Mouse (Mus musculus): ENCODE measurements at regions not wholly inside any gene's neighbourhood (a gene's known extent, or its start where the extent isn't known, plus 50 kb on each side); places are given as distances from the start of the nearest gene placed in this dataset.

- no peak overlapping the region for H3K9ac ChIP-seq (ENCODE audit: low read depth, low read length)
- no peak overlapping the region for H3K4me3 ChIP-seq (ENCODE audit: low read length)
- no peaks in the 10 kb centered on the region for H3K36me3 ChIP-seq (ENCODE audit: control insufficient read depth, insufficient read depth, low read length)
- no peak overlapping the region for H3K4me2 ChIP-seq (ENCODE audit: low read depth, low read length)
- no peaks in the 10 kb centered on the region for H3K4me1 ChIP-seq (ENCODE audit: control insufficient read depth, insufficient read depth, low read length)
- H3K27ac ChIP-seq (ENCODE audit: low read length) = no peak overlapping the region
- H3K9me3 ChIP-seq (ENCODE audit: control insufficient read depth, low read length) = no peaks in the 10 kb centered on the region
- H3K27me3 ChIP-seq (replicated peaks; ENCODE audit: control insufficient read depth, insufficient read depth, low read length) = no peaks in the 10 kb centered on the region
- no peak for ATAC-seq
These were observed 261.0 kb upstream of the Mctp2 start for GRCm38 (mm10) chr7:72567378-72567777.

GRCm38 (mm10) chr7:72569177-72569576 lies 262.8 kb upstream of the Mctp2 start:
- no peaks in the 10 kb centered on the region for H3K36me3 ChIP-seq (ENCODE audit: control insufficient read depth, insufficient read depth, low read length)
- H3K4me3 ChIP-seq (ENCODE audit: low read length) = no peak overlapping the region
- no peaks in the 10 kb centered on the region for H3K9me3 ChIP-seq (ENCODE audit: control insufficient read depth, low read length)
- no peaks in the 10 kb centered on the region for H3K4me1 ChIP-seq (ENCODE audit: control insufficient read depth, insufficient read depth, low read length)
- H3K4me2 ChIP-seq (ENCODE audit: low read depth, low read length) = no peak overlapping the region
- no peak for ATAC-seq
- H3K9ac ChIP-seq (ENCODE audit: low read depth, low read length) = no peak overlapping the region
- no peaks in the 10 kb centered on the region for H3K27me3 ChIP-seq (replicated peaks; ENCODE audit: control insufficient read depth, insufficient read depth, low read length)
- no peak overlapping the region for H3K27ac ChIP-seq (ENCODE audit: low read length)

- no peaks in the 10 kb centered on the region for H3K36me3 ChIP-seq (ENCODE audit: control insufficient read depth, insufficient read depth, low read length)
- WGBS = 82% methylated on average over 1 of the region's 1 CpGs
- H3K27ac ChIP-seq (ENCODE audit: low read length) = no peak overlapping the region
- H3K9ac ChIP-seq (ENCODE audit: low read depth, low read length) = no peak overlapping the region
- no peaks in the 10 kb centered on the region for H3K4me1 ChIP-seq (ENCODE audit: control insufficient read depth, insufficient read depth, low read length)
- H3K4me2 ChIP-seq (ENCODE audit: low read depth, low read length) = no peak overlapping the region
- H3K4me3 ChIP-seq (ENCODE audit: low read length) = no peak overlapping the region
- ATAC-seq = no peak
- no peaks in the 10 kb centered on the region for H3K27me3 ChIP-seq (replicated peaks; ENCODE audit: control insufficient read depth, insufficient read depth, low read length)
- no peaks in the 10 kb centered on the region for H3K9me3 ChIP-seq (ENCODE audit: control insufficient read depth, low read length)
These were observed 267.9 kb upstream of the Mctp2 start for GRCm38 (mm10) chr7:72574316-72574715.

GRCm38 (mm10) chr7:72584427-72584826 lies 278.0 kb upstream of the Mctp2 start:
- H3K27ac ChIP-seq (ENCODE audit: low read length) = no peak overlapping the region
- no peaks in the 10 kb centered on the region for H3K4me1 ChIP-seq (ENCODE audit: control insufficient read depth, insufficient read depth, low read length)
- whole genome bisulfite sequencing = 72% methylated on average over 3 of the region's 3 CpGs
- no peaks in the 10 kb centered on the region for H3K9me3 ChIP-seq (ENCODE audit: control insufficient read depth, low read length)
- ATAC-seq = no peak
- no peaks in the 10 kb centered on the region for H3K27me3 ChIP-seq (replicated peaks; ENCODE audit: control insufficient read depth, insufficient read depth, low read length)
- no peaks in the 10 kb centered on the region for H3K36me3 ChIP-seq (ENCODE audit: control insufficient read depth, insufficient read depth, low read length)
- no peak overlapping the region for H3K4me2 ChIP-seq (ENCODE audit: low read depth, low read length)
- no peak overlapping the region for H3K9ac ChIP-seq (ENCODE audit: low read depth, low read length)
- no peak overlapping the region for H3K4me3 ChIP-seq (ENCODE audit: low read length)

- H3K9ac ChIP-seq (ENCODE audit: low read depth, low read length) = no peak overlapping the region
- ATAC-seq = no peak
- 63% methylated on average over 3 of the region's 3 CpGs for WGBS
These were observed 282.8 kb upstream of the Mctp2 start for GRCm38 (mm10) chr7:72589241-72589668.

GRCm38 (mm10) chr7:72590351-72591115 lies 284.1 kb upstream of the Mctp2 start:
- no peak for ATAC-seq
- H3K4me2 ChIP-seq (ENCODE audit: low read depth, low read length) = no peak overlapping the region
- H3K4me3 ChIP-seq (ENCODE audit: low read length) = no peak overlapping the region
- H3K9me3 ChIP-seq (ENCODE audit: control insufficient read depth, low read length) = no peaks in the 10 kb centered on the region
- WGBS = 75% methylated on average over 4 of the region's 4 CpGs
- H3K36me3 ChIP-seq (ENCODE audit: control insufficient read depth, insufficient read depth, low read length) = no peaks in the 10 kb centered on the region
- no peak overlapping the region for H3K27ac ChIP-seq (ENCODE audit: low read length)
- no peaks in the 10 kb centered on the region for H3K27me3 ChIP-seq (replicated peaks; ENCODE audit: control insufficient read depth, insufficient read depth, low read length)
- no peak overlapping the region for H3K9ac ChIP-seq (ENCODE audit: low read depth, low read length)
- H3K4me1 ChIP-seq (ENCODE audit: control insufficient read depth, insufficient read depth, low read length) = no peaks in the 10 kb centered on the region

More at GRCm38 (mm10) chr7:72589241-72589668, 282.8 kb upstream of the Mctp2 start:
- no peak overlapping the region for H3K4me2 ChIP-seq (ENCODE audit: low read depth, low read length)
- H3K9me3 ChIP-seq (ENCODE audit: control insufficient read depth, low read length) = no peaks in the 10 kb centered on the region
- H3K27me3 ChIP-seq (replicated peaks; ENCODE audit: control insufficient read depth, insufficient read depth, low read length) = no peaks in the 10 kb centered on the region
- no peak overlapping the region for H3K4me3 ChIP-seq (ENCODE audit: low read length)
- H3K4me1 ChIP-seq (ENCODE audit: control insufficient read depth, insufficient read depth, low read length) = no peaks in the 10 kb centered on the region
- no peaks in the 10 kb centered on the region for H3K36me3 ChIP-seq (ENCODE audit: control insufficient read depth, insufficient read depth, low read length)
- no peak overlapping the region for H3K27ac ChIP-seq (ENCODE audit: low read length)

GRCm38 (mm10) chr7:72592110-72592509 lies 285.7 kb upstream of the Mctp2 start:
- no peak overlapping the region for H3K27ac ChIP-seq (ENCODE audit: low read length)
- H3K27me3 ChIP-seq (replicated peaks; ENCODE audit: control insufficient read depth, insufficient read depth, low read length) = no peaks in the 10 kb centered on the region
- H3K4me1 ChIP-seq (ENCODE audit: control insufficient read depth, insufficient read depth, low read length) = no peaks in the 10 kb centered on the region
- H3K9ac ChIP-seq (ENCODE audit: low read depth, low read length) = no peak overlapping the region
- no peak overlapping the region for H3K4me3 ChIP-seq (ENCODE audit: low read length)
- no peak overlapping the region for H3K4me2 ChIP-seq (ENCODE audit: low read depth, low read length)
- WGBS = 53% methylated on average over 6 of the region's 6 CpGs
- H3K36me3 ChIP-seq (ENCODE audit: control insufficient read depth, insufficient read depth, low read length) = no peaks in the 10 kb centered on the region
- ATAC-seq = no peak
- no peaks in the 10 kb centered on the region for H3K9me3 ChIP-seq (ENCODE audit: control insufficient read depth, low read length)

- H3K9me3 ChIP-seq (ENCODE audit: control insufficient read depth, low read length) = no peaks in the 10 kb centered on the region
- no peaks in the 10 kb centered on the region for H3K36me3 ChIP-seq (ENCODE audit: control insufficient read depth, insufficient read depth, low read length)
- no peak for ATAC-seq
- 82% methylated on average over 3 of the region's 3 CpGs for WGBS
- H3K4me1 ChIP-seq (ENCODE audit: control insufficient read depth, insufficient read depth, low read length) = no peaks in the 10 kb centered on the region
- no peak overlapping the region for H3K27ac ChIP-seq (ENCODE audit: low read length)
- H3K4me2 ChIP-seq (ENCODE audit: low read depth, low read length) = no peak overlapping the region
- H3K4me3 ChIP-seq (ENCODE audit: low read length) = no peak overlapping the region
- H3K9ac ChIP-seq (ENCODE audit: low read depth, low read length) = no peak overlapping the region
- H3K27me3 ChIP-seq (replicated peaks; ENCODE audit: control insufficient read depth, insufficient read depth, low read length) = no peaks in the 10 kb centered on the region
These were observed 286.2 kb upstream of the Mctp2 start for GRCm38 (mm10) chr7:72592649-72593048.

- Histone ChIP-seq H3K4me3 (ENCODE audit: low read length) (no peak overlapping the region), H3K27ac (ENCODE audit: low read length) (no peak overlapping the region), H3K27me3 (replicated peaks; ENCODE audit: control insufficient read depth, insufficient read depth, low read length) (no peaks in the 10 kb centered on the region), H3K4me1 (ENCODE audit: control insufficient read depth, insufficient read depth, low read length) (no peaks in the 10 kb centered on the region), H3K9me3 (ENCODE audit: control insufficient read depth, low read length) (no peaks in the 10 kb centered on the region), H3K36me3 (ENCODE audit: control insufficient read depth, insufficient read depth, low read length) (no peaks in the 10 kb centered on the region), H3K4me2 (ENCODE audit: low read depth, low read length) (no peak overlapping the region), H3K9ac (ENCODE audit: low read depth, low read length) (no peak overlapping the region)
- no peak for ATAC-seq
- 60% methylated on average over 1 of the region's 1 CpGs for WGBS
These were observed 286.9 kb upstream of the Mctp2 start for GRCm38 (mm10) chr7:72593259-72593658.

- 83% methylated on average over 1 of the region's 1 CpGs for WGBS
- Histone ChIP-seq H3K4me1 (ENCODE audit: control insufficient read depth, insufficient read depth, low read length) (no peaks in the 10 kb centered on the region), H3K36me3 (ENCODE audit: control insufficient read depth, insufficient read depth, low read length) (no peaks in the 10 kb centered on the region), H3K27ac (ENCODE audit: low read length) (no peak overlapping the region), H3K4me3 (ENCODE audit: low read length) (no peak overlapping the region), H3K9ac (ENCODE audit: low read depth, low read length) (no peak overlapping the region), H3K9me3 (ENCODE audit: control insufficient read depth, low read length) (no peaks in the 10 kb centered on the region), H3K4me2 (ENCODE audit: low read depth, low read length) (no peak overlapping the region), H3K27me3 (replicated peaks; ENCODE audit: control insufficient read depth, insufficient read depth, low read length) (no peaks in the 10 kb centered on the region)
- no peak for ATAC-seq
These were observed 288.3 kb upstream of the Mctp2 start for GRCm38 (mm10) chr7:72594741-72595140.
